Mouse (Mus musculus) T-helper 1 cell (primary cell): ENCODE data around the gene Carmil1.

Experiments
- in situ Hi-C: fragments of 300-600 bp; cut with MboI, MseI; formaldehyde crosslinking; loops from one replicate; pipeline ENCODE4 v1.15.1; 2025; ENCODE audit warnings: high pct_unique_total_duplicates

The Carmil1 gene

DNA sequence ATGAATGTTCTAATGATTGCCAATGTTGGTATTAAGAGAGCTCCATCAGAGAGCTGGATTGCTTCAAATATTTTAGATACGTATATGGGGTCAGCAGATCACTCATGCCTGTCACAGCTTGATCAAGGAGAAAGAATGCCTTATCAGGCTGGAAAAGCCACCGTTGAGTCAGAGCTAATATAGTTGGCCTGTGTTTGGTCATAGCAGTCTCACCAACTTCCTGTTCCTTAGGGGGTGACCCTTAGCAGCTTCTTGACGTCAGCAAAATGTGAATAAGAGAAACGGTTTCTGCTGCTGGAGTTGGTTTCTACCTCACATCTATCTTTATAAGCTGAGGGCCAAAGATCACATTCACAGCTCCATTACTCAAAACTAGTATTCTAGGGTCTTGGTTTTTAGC is 176.6 kb downstream of the Carmil1 start:
- in situ Hi-C loops = no loop called here

DNA sequence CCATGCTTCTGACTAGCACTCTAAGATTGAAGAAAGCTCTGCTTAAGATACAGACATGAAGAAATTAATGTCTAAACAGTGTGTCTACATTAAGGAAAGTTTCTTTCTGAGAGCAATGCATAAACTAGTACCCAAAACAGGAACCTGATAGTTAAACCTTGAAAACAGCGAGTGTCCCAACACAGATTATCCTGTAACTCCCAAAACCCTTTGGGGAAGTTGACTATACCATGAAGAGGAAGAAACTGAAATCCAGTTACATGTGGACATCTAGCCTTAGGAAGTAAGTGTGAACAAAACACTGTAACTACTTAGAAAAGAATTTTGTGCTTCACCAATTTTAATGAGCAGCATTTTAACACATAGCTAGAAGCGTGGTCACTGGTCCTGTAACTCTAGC is 177.4 kb downstream of the Carmil1 start:
- in situ Hi-C loops = no loop called here

DNA sequence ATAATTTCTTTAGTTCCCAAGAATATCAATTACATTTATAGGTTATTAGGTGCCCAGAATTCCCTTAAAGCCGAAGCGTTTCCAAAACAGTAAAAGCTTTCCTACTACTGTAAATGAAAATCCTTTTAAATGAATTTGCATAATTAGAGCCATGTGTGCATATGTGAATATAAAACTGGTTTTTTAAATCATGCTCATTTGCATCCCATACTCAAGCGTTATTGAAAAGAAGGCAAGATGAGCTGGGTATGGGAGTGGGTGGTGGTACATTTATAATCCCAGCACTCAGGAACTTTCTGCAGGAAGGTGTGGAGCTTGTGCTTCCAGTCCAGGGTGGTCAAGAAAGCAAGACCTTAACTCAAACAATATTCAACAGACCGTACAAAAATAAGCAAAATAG is 178.3 kb downstream of the Carmil1 start:
- in situ Hi-C loops = no loop called here

DNA sequence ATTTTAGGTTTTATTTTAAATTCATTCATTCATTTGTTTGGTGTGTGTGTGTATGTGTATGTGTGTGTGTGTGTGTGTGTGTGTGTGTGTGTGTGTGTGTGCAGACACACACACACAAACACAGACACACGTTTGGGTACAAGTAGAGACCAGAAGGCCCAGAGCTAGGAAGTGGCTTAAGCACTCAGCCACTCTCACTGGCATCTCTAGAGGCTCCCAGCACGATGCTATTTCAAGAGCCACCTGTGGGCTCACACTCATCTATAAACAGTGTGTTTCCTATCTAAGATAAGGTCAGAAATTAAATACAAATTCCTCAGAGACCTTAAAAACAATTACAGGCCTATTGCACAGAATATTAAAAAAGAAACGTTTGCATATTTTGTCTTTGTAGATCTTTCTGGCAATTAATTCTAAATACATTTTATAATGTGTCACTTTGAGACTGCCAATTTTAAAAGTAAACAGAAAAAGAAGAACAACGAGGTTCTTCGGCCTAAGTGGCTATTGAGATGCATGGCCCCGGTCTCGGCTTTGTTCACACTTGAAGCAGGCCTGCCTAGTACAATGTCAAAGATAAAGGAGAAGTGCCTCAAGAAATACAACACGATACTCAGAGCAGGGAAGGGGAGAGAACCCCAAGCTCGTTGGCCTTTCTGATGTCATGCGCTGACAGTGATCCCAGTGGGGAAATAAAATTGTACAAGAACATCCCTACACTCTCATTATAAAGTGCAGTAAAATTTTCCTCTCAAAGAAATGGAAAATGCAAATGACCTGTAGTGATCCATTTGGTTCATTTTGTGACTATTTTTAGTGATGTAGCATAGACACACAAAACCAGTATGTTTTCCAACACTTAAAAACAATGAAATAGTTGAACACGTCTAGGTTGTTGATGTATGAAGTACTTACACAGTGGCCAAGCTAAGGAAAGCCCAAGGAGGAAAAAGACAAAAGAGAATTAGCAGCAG is 179.2 kb downstream of the Carmil1 start:
- in situ Hi-C loops = no loop called here

DNA sequence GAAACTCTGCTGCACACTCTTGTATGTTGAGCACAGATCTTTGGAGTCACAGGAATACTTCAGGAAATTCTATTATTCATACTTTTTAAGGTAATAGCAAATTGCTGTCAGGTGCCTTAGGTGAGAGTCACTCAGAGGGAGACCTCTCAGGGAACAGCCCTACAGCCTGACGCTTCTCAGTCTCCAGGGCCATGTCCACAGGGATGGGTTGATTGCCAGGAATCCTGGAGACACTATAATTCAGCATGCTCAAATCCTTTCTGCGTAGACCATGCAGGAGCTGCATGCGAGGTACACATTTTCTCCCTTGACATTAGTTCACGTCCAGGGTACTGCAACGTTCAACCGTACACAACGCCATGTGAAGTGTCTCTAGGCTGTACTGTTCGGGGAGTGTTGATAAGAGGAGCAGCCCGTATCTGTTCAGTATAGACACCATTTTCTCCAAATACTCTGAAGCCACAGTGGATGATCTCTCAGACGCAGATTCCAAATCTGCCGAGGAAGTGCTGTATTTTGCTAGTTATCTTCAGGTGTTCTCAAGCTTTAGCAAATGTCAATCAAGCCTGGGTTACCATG is 180.0 kb downstream of the Carmil1 start:
- in situ Hi-C loops = no loop called here

DNA sequence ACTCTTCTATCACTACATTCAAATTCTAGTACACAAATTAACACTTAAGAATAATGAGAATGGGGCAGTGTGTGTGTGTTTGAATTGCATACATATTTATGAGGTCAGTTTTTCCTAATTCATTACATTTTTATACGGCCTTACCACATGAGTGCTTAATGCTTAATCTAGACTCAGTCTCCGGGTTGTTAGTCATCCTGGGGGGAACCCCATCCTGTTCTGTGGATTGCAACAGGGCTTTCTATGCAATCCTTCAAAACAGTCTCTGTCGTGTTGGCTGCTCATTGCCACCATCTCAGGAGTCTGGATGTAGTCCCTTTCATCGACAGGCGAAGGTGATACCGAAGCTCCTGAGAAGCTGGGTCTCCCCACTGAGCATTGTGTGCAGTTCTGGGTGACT is 184.0 kb downstream of the Carmil1 start:
- in situ Hi-C loops = no loop called here

DNA sequence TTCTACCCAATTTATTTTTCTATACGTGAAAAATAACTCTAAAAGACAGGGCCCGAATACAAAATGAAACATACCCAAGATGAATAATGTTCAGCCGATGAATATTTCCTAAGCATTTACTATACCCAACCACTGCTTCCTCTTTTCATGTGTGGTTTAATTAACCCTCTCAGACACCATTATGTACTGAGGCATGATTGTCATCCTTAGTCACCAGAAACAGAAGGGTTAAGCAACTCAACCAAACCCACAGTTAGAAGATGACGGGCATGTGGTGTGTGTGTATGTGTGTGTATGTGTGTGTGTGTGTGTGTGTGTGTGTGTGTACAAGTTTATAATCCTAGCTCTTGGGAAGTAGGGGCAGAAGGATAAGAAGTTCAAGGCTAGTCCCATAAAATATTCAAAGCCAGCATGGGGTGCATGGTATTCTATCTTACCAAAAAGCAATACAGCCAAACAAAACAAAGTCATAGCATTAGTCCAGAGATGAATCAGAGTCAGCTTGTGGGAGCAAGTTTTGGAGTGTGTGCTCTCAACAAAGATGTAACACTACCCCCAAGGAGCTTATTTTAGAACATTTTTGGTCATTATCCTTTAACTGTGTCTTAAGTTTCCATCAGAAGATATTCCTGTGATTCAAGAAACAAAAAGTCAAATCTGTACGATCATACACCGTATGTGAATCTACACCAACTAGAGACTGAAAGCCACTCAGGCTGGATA is 185.6 kb downstream of the Carmil1 start:
- in situ Hi-C loops = no loop called here

DNA sequence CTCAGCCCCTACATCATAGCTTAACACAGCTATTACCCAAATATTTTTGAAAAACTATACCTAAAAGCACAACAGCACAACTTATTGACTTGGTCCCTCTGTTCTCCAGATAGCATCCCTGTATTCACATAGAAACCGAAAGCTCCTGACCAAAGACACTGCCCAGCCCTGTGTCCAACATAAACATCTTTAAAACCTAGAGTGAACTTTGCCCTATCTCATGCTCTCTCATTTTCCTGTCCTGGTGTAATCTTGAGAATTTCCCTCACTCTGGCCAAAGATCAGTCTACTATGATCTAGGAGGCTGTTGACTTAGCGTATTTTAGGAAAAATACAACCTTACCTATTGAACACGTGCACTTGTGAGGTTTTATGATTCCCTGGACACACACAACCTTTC is 187.5 kb downstream of the Carmil1 start:
- in situ Hi-C loops = no loop called here

DNA sequence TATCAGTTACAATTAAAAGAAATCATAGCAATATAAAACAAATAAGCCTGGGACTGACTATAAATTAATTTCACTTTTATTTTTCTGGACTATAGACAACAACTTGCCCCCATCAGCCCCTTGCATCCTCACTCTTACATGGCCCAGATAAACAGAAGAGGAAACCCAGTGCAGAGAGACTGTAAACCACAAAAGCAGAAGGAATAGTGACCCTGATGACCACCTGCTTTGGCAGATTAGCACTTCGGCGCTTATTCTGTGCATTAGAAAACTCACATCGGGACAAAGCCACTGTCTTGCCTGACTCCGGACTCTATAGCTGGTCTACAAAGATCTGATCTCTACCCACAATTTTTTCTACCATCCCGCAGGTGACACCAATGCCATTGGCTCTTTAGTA is 188.5 kb downstream of the Carmil1 start:
- in situ Hi-C loops = no loop called here

DNA sequence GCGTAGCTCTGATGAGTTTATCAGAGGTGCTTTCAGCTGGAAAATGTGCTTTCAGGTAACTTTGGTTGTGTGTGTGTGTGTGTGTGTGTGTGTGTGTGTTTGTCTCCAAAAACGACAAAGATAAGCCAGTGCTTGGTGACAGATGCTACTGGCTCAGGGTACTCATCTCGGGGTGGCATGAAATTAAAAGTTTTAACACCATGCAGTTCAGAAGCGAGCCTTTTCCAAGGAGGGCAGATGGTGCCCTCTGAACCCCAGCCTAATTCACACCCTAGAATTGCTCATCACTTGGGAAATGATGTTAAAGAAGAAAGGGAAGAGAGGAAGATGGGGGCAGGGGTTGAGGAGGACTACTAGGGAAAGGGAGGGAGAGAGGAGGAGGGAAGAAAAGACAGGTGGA is 198.4 kb downstream of the Carmil1 start:
- in situ Hi-C loops = no loop called here

DNA sequence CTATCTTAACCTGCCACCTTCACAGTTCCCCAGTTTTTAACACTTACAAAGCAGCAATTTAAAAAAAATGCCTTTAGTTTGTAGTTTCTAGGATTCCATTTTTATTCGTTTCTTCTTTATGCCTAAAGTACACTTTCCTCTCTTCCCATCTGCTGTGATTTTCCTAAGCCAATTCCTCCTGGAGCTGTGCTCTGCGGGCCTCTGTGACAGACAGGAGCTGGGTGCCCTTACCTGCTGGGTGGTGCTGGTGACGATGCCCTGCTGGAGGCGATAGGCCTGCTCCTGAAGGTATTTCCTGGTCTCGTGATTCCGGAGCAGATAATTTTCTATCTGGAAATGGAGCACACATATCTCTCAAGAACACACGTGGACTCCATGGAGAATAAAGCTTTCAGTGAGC is 198.9 kb downstream of the Carmil1 start:
- in situ Hi-C loops = no loop called here

DNA sequence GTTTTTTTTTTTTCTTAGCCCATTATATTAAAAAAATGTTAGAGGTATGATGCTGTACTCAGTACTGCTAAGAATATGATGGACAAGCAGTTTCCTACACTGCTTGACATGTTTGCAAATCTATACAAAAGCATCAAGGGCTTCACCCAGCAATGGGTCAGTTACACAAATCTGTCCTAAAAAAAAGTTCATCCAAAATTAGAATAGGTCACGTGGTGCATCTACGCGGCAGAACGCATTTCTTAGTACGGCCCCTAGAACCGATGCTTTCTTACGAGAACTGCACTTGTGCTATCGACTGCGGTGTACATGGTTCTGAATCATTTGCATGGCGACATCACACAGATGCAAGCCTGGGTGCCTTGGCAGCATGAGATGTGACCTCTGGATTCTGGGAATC is 208.0 kb downstream of the Carmil1 start:
- in situ Hi-C loops = no loop called here

DNA sequence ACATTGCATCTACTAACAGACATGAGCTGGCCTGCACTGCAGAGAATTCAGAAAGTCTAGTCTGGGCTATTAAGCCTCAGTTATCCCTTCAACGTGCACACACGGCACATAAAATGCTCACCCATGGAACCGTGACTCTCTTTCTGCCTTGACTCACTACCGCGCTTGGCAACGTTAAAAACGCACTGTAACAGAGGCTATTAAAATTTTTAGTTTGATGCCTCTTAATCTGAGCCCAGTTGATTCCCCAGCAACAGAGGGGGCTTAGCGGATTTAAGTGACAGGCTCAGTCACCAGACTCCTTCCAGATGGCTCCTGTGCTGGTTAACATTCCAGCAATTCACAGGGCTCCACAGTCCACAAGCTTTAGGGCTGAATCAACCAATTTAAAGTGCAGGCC is 213.0 kb downstream of the Carmil1 start:
- in situ Hi-C loops = no loop called here

DNA sequence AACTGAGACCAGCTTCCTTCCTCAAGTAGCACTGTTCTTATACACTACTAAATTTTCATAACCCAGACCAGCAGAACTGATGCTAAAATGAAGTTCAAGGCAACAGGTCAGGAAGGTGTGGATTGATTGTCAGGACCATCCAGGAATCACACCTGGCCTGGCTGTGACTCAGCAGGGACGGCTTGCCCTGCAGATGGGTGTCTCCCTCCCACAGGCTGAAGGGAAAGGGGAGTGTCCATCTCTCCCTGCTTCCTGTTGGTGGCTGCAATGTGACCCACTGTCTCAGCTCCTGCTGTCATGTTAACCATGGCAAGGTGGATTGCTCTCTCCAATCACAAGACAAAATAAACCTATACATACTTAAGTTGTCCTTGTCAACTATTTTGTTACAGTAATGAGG is 215.1 kb downstream of the Carmil1 start:
- in situ Hi-C loops = no loop called here

DNA sequence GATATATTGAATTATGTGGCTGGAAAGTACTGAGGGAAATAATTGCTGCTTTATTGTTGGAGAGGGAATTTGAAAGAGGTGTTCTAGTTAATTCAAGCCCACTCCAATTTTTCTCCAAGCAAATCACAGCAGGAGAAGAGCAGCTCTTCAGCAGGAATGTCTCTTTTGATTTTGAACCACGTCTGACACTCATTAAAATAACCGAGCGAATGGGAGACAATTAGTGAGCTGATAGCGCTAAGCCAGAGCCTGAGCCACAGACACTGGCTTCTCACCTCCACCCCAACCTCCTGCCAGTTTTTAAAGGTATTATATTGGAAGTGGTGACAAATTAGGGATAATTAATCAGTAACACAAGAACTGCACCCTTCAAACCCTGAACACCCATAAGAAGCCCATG is 217.8 kb downstream of the Carmil1 start:
- in situ Hi-C loops = no loop called here

DNA sequence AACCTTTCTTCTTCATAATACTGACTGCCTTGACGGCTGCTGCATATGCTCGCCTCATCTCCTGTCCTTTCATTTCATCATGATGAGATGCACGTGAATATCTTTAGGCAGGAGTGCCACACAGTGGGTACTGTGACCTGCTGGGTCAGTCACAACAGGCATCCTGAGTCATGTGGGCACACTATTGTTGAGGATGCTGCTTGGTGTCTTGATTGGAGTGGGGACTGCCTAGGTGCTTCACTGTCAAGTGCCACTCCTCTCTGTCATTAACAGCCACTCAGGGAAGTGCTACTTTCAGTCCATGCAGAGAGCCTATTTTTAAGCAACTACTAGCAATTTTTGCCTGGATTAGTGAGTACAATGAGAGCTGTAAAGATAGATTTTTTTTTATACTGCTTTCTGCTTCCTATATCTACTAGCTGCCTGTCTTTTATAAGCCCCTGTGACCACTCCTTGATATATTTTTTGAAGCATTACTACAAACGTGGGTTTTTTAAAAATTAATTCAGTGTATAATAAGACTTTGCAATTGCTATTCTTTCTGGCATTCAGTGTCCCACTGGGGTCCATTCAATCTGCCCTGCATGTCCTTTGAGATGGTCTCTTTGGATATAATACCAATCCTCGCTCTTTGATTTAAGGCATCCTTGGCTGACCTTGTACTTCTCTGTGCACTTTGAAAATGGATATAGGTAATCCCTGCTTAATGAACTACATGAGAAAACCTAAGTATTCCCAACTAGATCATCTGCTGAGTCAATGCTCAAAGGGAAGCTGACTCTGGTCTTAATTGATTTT is 225.3 kb downstream of the Carmil1 start:
- in situ Hi-C loops = no loop called here

DNA sequence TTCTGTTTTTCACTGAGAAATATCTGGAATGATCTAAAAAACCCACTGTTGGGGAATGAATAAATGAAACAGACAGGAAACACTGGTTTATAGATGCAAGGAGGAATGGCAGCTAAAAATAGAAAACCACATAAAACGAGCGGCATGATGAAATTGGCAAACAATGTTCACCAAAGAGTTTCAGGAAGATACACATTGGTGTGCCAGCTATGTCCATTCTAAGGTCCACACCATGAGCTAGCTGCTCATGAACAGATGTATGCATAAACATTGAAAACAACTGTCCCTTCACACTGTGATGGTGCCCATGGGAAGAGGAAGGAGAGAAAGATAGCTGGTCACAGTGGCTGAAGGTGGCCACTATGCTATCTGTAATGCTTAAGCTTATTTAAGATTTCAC is 229.1 kb downstream of the Carmil1 start:
- in situ Hi-C loops = no loop called here

DNA sequence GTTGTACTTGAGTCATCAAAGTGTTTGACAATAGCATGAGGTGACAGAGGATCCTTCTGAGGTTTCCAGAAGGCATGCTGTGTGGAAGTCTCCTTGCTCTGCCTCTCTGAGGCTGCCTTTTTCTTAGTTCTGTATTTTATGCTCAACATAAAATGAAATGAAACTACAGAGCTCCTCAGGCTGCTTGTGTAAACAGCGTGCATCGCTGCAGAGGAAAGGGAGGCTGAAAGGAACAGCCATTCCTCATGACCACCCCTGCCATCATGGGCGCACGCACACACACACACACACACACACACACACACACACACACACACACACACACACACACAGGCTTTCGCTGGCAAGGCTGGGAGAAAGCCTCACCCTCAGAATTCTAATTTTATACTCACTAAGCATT is 230.3 kb downstream of the Carmil1 start:
- in situ Hi-C loops = no loop called here

DNA sequence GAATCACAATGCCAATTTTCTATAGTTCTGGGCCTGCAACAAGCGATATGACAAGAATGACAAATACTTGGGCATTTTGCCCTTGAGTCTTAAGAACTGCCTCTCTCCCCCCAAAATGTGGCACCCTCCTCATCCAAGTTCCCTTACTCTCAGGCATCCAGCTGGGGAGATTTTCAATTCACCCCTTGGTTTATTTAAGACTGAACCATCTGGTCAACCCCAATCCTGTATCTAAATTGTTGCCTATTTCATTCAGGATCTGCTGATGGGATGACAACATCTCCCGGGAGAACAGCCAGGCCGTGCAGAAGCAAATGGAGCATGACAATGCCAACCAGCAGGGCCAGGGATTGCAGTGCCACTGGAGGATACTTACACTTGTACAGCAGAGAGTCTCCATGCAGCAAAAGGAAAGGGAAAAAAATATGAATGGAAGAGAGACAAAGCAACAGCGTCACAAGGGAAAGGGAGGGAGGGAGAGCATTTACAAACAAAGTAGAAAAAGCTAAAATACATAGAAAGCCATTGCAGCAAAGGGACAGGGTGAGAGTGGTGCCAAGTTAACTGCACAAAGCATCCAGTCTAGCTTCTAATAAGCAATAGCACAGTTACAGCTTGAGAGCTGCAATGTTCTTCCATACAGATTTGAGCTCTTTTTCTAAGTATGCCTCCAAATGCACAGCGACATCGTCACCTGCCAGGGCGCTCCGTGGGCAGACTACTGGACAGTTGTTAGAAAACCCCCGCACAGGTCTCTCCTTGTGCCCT is 231.1 kb downstream of the Carmil1 start:
- in situ Hi-C loops = no loop called here

DNA sequence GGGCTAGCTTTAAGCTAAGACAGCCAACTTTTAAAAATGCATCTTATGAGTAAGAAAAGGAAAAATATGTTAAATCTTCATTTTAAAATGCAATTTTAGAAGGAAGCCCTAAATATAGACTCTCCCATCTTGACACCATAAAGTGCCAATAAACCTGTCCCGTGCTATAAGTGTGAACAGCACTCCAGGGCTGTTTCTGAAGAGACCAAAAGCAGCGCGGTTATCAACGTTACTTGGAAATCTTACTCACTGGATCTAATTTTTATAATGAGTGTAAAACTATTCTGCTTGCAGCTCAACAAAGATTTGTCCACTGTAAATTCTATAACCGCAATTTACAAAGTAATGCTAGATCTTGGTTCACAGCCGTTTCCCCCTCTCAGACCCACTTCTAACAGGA is 232.0 kb downstream of the Carmil1 start:
- in situ Hi-C loops = no loop called here

DNA sequence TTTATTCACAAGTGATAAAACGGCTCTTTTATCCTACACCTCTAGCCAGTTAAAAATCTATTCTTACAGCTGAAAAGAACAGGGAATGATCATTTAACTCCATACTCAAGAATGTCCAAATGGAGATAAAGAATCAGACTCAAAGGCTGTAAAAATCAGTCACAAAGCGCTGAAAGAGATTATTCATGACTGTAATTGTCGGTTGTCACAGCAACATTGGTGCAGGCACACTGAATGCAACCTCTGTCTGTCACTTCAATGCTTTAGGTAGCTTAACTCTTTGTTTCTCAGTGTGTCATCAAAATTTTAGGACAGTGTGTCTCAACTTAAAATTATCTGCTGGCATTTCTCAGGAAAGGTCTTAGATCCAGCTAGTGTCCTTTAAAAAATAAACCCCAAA is 235.3 kb downstream of the Carmil1 start:
- in situ Hi-C loops = no loop called here
